In the genomic region with DNA sequence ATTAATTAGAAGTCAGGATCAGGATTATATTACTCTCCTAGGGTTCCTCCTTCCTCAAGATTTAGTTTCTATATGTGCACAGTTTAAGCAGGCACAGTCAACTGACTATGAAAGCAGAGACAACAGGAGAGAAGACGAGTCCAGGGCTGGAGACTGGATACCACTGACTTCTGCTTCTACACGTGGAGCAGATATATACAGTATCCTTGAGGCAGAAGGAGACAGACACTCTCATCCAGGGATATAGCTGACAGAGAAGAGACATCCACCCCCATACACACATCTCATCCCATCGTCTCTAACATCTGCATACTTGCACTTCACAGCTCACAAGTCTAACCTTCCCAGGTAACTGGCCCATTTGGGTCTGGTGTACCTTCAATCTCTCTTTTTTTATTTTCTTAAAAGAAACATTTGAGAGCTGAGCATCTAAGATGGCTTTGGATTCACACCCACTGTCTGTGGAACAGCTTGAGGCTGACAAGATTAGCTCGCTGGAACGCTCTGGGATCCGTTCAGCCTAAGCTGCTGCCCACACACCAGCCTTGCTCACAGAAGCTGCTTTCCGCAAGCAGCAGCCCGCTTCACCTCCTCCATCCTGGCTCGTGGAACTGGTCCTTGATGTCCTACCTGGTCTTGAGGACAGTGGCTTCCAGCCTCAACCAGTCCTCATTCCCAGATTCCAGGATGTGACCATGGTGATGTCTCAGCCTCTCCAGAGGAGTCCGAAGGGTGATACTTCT, we compare ENCODE assay signal across 12 mouse cellular contexts.
DNase-seq lines count a peak whose midpoint lies in the region; TF ChIP-seq lines count a peak whose summit lies in the region.
"Had no signal": no experiment of that assay in that cellular context is flagged by ENCODE, and none has a peak within 500 bp of the region (broad histone marks: within the 10 kb centered on the region; RNA-seq: fewer than 3 reads in every experiment).

No protein-coding gene starts in this region.

- DNase-seq in left cerebral cortex, adult 11 months (ENCODE audit: low spot score): peak; percentile 78
- DNase-seq in left cerebral cortex, postnatal 4 days: no peak
- DNase-seq in layer of hippocampus, adult 9-10 months (ENCODE audit: low spot score): peak; percentile 69
- DNase-seq in left cerebral cortex, postnatal 36 days (ENCODE audit: low spot score in 2 of 2): peak; percentile 85 to 89
- no peak for DNase-seq in lung, adult 2 months
- no peak for DNase-seq in kidney, postnatal 14 days
- DNase-seq in adipocyte (ENCODE audit: low spot score): no peak
- DNase-seq in adrenal gland, postnatal 14 days: no peak
- DNase-seq: gastrocnemius, postnatal 36 days; kidney, adult 18-20 months; spleen, adult 18-20 months had no signal

- H3K4me1 ChIP-seq in lung, adult 2 months (ENCODE audit: control insufficient read depth, insufficient read depth, low read length): no peaks in the 10 kb centered on the region
- H3K4me1 ChIP-seq: midbrain, embryonic 12.5 days had no signal

- TF ChIP-seq CTCF in lung, adult 2 months (IDR thresholded peaks at IDR 0.05; ENCODE audit: insufficient read depth, low read length): no peak

- WGBS in lung, adult 2 months: 81% methylated on average over 10 of the region's 10 CpGs

- no peak overlapping the region for H3K4me3 ChIP-seq in lung, adult 2 months (replicated peaks; ENCODE audit: extremely low read depth, low read depth, low read length)
- H3K4me3 ChIP-seq: midbrain, embryonic 12.5 days had no signal

- TF ChIP-seq POLR2A in lung, adult 2 months (IDR thresholded peaks at IDR 0.05; ENCODE audit: borderline replicate concordance, extremely low read depth, low read depth, low read length): no peak

- intact Hi-C loops in left cerebral cortex, postnatal 4 days (cut with DNase I): no loop called here
- intact Hi-C loops in left cerebral cortex, postnatal 36 days (cut with DNase I): loop anchor here (5.0 to 10.0 kb wide), 3 partner anchors 88 to 151 kb away; a partner anchor contains a TSS

Comparison
In these comparisons a context has a peak if more than half of its experiments do, and no peak if none do; other contexts are left out.
1. DNase-seq: peak in left cerebral cortex, adult 11 months (single experiment), layer of hippocampus, adult 9-10 months (single experiment) and left cerebral cortex, postnatal 36 days (2 of 2); none in left cerebral cortex, postnatal 4 days (single experiment), lung, adult 2 months (single experiment), kidney, postnatal 14 days (single experiment), adipocyte (single experiment) and adrenal gland, postnatal 14 days (single experiment).